Mouse (Mus musculus) C2C12 (cell line): ENCODE measurements around the gene E2f8. TPM values are rescaled to one million over a fixed set of nuclear protein-coding genes. Genes with fewer than 3 reads are reported as not detected.

Source experiments
- H3K27me3 ChIP-seq: one replicate; pipeline ENCODE4 v1.6.1; 2011; ENCODE audit not compliant: control insufficient read depth, insufficient read depth, insufficient read length
- H3K36me3 ChIP-seq: one replicate; pipeline ENCODE4 v1.6.1; 2011; ENCODE audit not compliant: control insufficient read depth, insufficient read depth
- H3K4me3 ChIP-seq: one replicate; pipeline ENCODE4 v1.5.1; 2011; ENCODE audit warnings: mild to moderate bottlenecking, control low read depth; ENCODE audit not compliant: poor library complexity, insufficient read depth, severe bottlenecking
- H3K79me2 ChIP-seq: one replicate; pipeline ENCODE4 v1.6.1; 2011; ENCODE audit not compliant: control insufficient read depth, insufficient read depth
- H3K79me3 ChIP-seq: one replicate; pipeline ENCODE4 v1.6.1; 2011; ENCODE audit warnings: low read depth, control low read depth
- H3ac ChIP-seq: one replicate; pipeline ENCODE3; 2011; ENCODE audit warnings: low read depth; ENCODE audit not compliant: control insufficient read depth, insufficient read length
- CEBPB ChIP-seq: IDR thresholded peaks from one replicate; pipeline ENCODE4 v1.6.1; 2011; ENCODE audit warnings: low read depth, mild to moderate bottlenecking, control low read depth, moderate library complexity
- CTCF ChIP-seq: IDR thresholded peaks from one replicate; pipeline ENCODE4 v1.5.1; 2011; ENCODE audit not compliant: control insufficient read depth, insufficient read depth, insufficient read length
- FOSL1 ChIP-seq: IDR thresholded peaks from one replicate; pipeline ENCODE4 v1.8.0; 2011; ENCODE audit warnings: mild to moderate bottlenecking, low read length; ENCODE audit not compliant: poor library complexity, insufficient read depth, severe bottlenecking
- MAX ChIP-seq: IDR thresholded peaks from one replicate; pipeline ENCODE4 v1.6.1; 2011; ENCODE audit warnings: mild to moderate bottlenecking, control low read depth
- MYOD1 ChIP-seq: IDR thresholded peaks from one replicate; pipeline ENCODE4 v1.6.1; 2011; ENCODE audit warnings: low read depth; ENCODE audit not compliant: control insufficient read depth, insufficient read length
- MYOG ChIP-seq: IDR thresholded peaks from one replicate; pipeline ENCODE4 v1.6.1; 2011; ENCODE audit not compliant: control insufficient read depth, insufficient read length; ENCODE audit errors: extremely low read depth
- USF1 ChIP-seq: IDR thresholded peaks from one replicate; pipeline ENCODE4 v1.6.1; 2011; ENCODE audit warnings: low read depth, mild to moderate bottlenecking, control low read depth, moderate library complexity
- polyA plus RNA-seq: library from polyadenylated mRNA; unstranded; fragments of >200 nt; fragmentation: generic; extraction: Trizol; gene quantifications from one replicate; pipeline ENCODE4 v1.2.1, GENCODE M21; 2012; ENCODE audit warnings: missing spikeins

The E2f8 gene
- polyA plus RNA-seq, 1 experiment, result 28.2 TPM

GRCm38 (mm10) chr7:48840545-48840944, 40.9 kb downstream of the E2f8 start:
- Histone ChIP-seq H3K79me2 (no peaks in the 10 kb centered on the region), H3K79me3 (no peaks in the 10 kb centered on the region), H3K36me3 (no peaks in the 10 kb centered on the region), H3ac (no peak overlapping the region), H3K27me3 (no peaks in the 10 kb centered on the region), H3K4me3 (no peak overlapping the region)
- no peak for TF ChIP-seq FOSL1
- no peak for TF ChIP-seq MAX

DNA sequence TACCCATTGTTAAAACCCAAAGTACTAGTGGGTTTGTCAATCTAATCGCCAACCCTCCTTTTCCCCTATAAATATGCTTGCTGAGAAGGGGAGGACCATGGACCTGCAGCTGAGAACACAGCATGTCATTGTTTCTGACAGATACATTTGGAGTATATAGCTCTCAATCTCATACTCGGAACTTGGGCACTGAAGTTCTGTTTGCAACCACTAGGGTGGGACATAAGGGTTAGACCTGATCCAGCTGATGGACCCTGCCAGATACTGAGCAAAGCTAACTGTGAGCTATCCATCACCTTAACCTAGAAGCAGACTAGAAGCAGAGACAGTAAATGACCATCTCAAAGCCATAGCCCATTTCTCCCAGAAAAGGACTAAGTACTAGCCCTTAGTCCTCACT, 43.0 kb downstream of the E2f8 start:
- H3K4me3 ChIP-seq, result no peak overlapping the region
- H3K79me2 ChIP-seq, result no peaks in the 10 kb centered on the region
- no peak overlapping the region for H3ac ChIP-seq
- no peaks in the 10 kb centered on the region for H3K27me3 ChIP-seq
- H3K79me3 ChIP-seq, result no peaks in the 10 kb centered on the region
- no peak for TF ChIP-seq CTCF
- TF ChIP-seq MYOD1, result no peak
- TF ChIP-seq USF1, result no peak
- no peak for TF ChIP-seq MAX
- TF ChIP-seq CEBPB, result no peak
- no peak for TF ChIP-seq MYOG
- TF ChIP-seq FOSL1, result no peak
- no peaks in the 10 kb centered on the region for H3K36me3 ChIP-seq

DNA sequence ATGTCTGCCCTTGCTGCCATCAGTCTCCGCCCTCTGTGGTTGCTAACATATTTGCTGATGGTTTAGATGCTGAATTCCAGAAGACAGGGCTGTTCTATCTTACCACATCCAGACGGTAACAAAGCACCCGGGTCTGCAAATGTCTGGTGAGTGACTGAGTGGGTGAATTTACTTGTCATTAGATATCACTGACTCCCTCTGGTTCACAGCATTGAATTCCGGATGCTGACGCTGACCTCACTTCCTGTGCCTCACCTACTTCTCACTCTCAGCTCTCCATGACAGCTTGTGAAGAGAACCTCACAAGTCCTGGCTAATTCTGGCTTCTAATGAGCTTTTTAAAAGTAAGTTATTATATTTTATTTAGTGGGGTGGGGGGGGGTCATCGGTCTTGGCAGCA, 44.4 kb downstream of the E2f8 start:
- no peak overlapping the region for H3K4me3 ChIP-seq

GRCm38 (mm10) chr7:48834989-48835626, 46.3 kb downstream of the E2f8 start:
- Histone ChIP-seq H3K27me3 (no peaks in the 10 kb centered on the region), H3ac (no peak overlapping the region), H3K79me3 (no peaks in the 10 kb centered on the region), H3K36me3 (no peaks in the 10 kb centered on the region), H3K79me2 (no peaks in the 10 kb centered on the region), H3K4me3 (no peak overlapping the region)
- TF ChIP-seq FOSL1 (no peak), USF1 (no peak), CTCF (no peak), MYOD1 (no peak), MYOG (no peak), MAX (no peak), CEBPB (no peak)

More for the DNA sequence above, 44.4 kb downstream of the E2f8 start:
- Histone ChIP-seq H3K79me2 (no peaks in the 10 kb centered on the region), H3K79me3 (no peaks in the 10 kb centered on the region), H3K36me3 (no peaks in the 10 kb centered on the region), H3ac (no peak overlapping the region), H3K27me3 (no peaks in the 10 kb centered on the region)
- no peak for TF ChIP-seq FOSL1
- TF ChIP-seq MYOD1, result no peak
- no peak for TF ChIP-seq CTCF
- TF ChIP-seq MYOG, result no peak
- TF ChIP-seq CEBPB, result no peak
- no peak for TF ChIP-seq USF1
- no peak for TF ChIP-seq MAX

GRCm38 (mm10) chr7:48834371-48834970, 46.9 kb downstream of the E2f8 start:
- no peaks in the 10 kb centered on the region for H3K36me3 ChIP-seq
- no peaks in the 10 kb centered on the region for H3K79me3 ChIP-seq
- TF ChIP-seq USF1, result no peak
- TF ChIP-seq CTCF, result no peak
- no peak for TF ChIP-seq FOSL1
- no peak for TF ChIP-seq CEBPB
- TF ChIP-seq MAX, result no peak
- TF ChIP-seq MYOD1, result no peak
- no peak for TF ChIP-seq MYOG
- H3ac ChIP-seq, result no peak overlapping the region
- no peaks in the 10 kb centered on the region for H3K79me2 ChIP-seq
- no peaks in the 10 kb centered on the region for H3K27me3 ChIP-seq
- H3K4me3 ChIP-seq, result no peak overlapping the region

DNA sequence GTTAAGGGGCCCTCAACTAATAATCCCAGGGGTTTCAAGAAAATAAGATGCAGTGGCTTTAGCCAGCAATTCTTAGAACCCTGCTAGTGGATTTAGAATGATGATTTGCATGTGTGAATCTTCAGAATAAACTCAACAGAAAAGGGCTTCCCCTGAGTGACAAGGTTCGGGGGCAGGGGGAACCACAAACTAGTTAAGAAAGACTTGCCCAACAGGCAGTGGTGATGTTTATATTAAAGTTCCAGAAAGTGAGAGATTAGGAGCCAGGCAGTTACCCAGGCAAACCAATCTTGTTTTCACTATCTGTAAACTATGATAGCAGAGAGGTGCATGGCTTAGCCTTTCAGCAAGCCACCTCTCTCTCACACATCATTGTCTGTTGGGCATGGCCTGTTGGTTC, 48.7 kb downstream of the E2f8 start:
- no peak overlapping the region for H3K4me3 ChIP-seq
- H3K27me3 ChIP-seq, result no peaks in the 10 kb centered on the region
- no peak overlapping the region for H3ac ChIP-seq
- no peaks in the 10 kb centered on the region for H3K79me3 ChIP-seq
- no peaks in the 10 kb centered on the region for H3K36me3 ChIP-seq
- no peaks in the 10 kb centered on the region for H3K79me2 ChIP-seq
- TF ChIP-seq USF1, result no peak
- TF ChIP-seq CTCF, result no peak
- TF ChIP-seq FOSL1, result no peak
- no peak for TF ChIP-seq MAX
- no peak for TF ChIP-seq CEBPB
- TF ChIP-seq MYOD1, result no peak
- TF ChIP-seq MYOG, result no peak
